Mouse (Mus musculus) left cerebral cortex, adult 9 months (tissue): ENCODE results near the gene Abcg4.
"Not testable (repeated sequence)": the region's sequence is repeated elsewhere in the genome, so short reads cannot be mapped to it uniquely, and the experiment has no call there.

ENCODE experiments used
- DNase-seq, 2 experiments: peaks; one replicate each; pipeline ENCODE4 v3.0.0; 2022; ENCODE audit warnings: low spot score in 2 of 2

Gene Abcg4

DNA sequence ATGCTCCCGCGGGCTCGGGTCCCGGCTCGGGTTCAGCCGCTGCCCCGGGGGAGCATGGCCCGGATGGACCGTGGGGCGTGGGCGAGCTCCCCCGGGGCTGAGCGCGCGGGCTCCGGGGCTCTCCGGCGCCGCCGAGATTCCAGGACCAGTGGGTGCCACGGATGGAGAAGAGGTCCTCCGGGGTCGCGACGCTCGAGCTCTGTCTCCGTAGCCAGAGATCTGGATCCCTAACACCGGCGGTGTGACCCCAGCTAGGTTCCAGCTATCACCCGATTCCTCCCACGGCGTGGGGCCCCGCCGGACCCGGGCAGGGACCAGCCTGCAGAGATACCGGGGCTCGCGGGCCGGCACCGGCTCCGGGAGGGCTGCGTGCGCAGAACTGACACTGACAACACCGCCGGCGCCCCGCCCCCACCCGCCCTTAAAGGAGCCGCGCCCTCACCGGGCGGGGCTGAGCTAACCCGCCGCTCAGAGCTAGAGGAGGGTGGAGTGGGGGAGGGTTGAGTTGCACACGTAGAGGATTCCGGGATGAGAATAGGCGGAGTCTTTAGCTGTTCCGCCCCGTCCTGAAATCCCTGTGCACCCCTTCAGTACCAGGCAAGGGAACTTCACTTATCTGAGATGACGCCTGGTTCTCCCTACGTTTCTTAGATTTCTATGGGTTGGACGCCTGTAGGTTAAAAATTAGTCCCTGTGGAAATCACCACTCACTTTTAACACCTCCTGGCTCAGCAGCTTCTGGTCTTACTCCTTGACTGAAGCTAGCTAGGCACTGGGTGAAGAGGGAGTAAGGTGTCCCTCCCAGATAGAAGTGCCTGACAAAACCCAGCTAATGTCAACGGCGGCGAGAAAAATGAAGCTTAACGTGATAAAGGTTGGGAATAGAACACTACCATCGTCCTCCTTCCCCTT is 31.7 kb upstream of the Abcg4 start, which contains the start of gene C2cd2l:
C2cd2l (minus strand) TSS at position 399 of the 912 bp plus-strand sequence.
- peak; percentile 91 to 94 for DNase-seq

DNA sequence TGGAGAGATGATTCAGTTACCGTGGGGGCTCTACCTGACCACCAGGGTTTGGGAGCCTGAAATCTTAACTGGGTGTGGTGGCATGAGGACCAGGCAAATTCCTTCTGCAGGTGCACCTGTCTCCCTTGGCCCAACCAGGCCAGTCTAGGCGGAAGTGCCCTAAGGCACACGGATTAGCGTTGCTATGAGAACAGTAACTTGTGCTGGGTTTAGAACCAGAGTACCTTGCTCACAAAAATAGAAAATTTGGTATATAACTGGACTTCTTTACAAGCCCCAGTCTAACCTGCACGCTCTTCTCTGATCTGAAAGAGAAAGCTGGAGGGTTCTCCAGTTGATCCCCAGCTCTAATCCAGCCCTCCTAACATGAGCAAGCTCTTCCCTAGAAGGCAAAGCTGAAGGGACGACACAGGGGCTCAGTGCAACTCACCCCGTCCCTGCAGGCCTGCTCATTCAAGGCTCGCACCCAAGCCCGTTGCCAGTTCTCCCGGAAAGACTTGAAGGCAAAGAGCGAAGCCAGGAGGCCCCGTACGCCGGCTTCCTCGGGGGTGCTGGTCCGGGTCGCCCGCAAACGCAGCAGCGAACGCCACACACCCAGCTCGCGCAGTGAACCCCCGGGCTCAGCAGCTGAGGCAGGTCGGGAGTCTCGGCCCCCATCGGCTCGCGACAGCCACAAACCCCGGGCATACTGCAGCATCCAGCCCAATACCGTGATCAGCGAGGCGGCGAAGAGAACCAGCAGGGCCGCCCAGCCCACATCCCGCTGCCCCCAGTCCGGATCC is 30.9 kb upstream of the Abcg4 start:
- no peak for DNase-seq

DNA sequence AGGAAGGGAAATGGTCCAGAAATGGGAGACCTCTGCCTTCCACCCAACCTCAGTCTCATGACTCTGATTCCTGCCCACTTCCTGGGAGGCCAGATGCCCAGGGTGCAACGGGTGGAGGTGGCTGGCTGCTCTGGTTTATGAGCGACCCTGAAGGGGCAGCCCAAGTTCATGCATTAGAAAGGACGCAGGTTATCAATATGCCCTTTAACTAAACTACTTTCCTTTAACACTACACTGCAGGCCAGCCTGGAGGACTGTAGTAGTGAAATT is 30.3 kb upstream of the Abcg4 start:
- no peak for DNase-seq

DNA sequence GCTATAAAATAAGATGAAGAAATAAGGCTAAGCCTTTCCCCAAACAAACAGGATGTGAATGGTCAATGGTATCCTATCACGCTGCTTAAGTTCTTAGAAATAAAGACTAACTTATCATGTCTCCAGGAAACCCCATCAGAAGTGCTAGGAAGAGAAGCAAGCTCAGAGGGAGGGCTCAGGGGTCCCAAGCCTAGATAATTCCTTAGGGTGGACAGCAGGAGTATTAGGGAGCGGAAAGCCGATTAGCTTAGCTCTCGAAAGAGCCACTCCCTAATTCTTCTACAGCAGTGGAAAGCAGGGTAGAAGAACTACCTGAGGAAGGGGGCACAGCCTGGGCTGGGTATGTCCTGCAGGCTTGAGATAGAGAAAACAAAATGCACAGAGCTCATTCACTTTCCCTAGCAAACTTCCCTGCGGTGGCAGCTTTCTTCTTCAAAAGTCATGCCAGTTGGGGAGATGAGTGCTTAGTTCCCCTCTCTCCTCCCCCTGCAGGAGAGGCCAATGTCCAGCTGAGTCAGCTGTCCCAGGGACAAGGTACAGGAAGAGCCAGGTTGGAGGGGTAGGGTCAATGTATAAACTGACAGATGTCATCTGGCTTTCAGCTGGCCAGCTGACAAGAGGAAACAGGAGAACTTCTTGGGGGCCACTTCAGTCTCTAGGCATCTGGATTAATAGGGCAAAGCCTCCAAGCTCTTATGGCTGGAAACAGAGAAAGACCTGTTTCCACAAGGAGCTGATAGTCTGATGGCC is 29.8 kb upstream of the Abcg4 start:
- DNase-seq = no peak

DNA sequence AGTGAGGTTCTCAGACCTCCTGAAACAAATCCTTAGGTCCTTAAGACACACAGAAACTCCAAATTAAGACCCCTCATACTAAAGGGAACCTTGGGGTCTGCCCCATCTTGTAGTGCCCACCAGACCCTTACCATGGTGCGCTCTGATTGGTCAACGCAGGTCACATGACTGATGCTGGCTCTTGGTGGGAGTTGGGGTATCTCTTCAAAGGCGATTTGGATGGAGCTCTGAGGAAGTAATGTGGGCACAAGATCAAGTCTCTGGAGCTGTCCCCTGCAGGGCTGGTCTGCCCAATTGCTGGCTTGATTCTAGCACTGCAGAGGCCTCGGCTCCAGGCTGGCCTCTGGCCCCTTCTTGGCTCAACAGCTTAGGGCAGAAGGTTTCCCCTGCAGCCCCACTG is 29.0 kb upstream of the Abcg4 start:
- no peak for DNase-seq

DNA sequence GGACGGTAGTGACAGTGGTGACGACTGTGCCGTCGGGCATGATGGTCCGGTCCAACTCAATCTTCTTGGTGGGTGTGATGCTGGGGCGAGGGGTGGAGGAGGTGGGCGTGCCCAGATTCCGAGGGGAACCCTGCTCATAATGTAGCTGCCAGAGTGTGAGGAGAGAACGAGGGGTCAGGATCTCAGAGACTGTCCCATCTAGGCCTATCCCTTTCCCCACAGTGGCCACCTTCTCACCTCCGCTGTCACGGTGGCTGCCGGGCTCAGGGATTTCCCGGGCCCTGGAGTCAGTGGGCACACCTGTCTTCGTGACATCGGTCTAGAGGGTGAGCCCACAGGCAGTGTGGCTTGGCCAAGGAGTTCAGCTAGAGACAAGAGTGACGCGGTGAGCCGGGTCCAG is 26.5 kb upstream of the Abcg4 start:
- DNase-seq = no peak

DNA sequence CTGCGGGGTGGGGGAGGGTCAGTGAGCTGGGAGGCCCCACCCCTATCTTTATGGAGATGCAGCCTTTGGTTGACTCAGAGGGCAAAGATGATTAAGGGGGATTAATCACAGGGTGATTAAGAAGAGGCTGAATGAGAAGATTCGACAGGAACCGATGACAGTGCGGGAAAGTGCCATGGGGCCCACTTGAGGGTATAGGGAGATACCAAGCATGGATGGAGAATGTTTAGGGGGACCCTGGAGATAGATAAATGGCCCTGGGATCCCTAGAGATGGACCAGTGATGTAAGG is 25.8 kb upstream of the Abcg4 start:
- no peak for DNase-seq

DNA sequence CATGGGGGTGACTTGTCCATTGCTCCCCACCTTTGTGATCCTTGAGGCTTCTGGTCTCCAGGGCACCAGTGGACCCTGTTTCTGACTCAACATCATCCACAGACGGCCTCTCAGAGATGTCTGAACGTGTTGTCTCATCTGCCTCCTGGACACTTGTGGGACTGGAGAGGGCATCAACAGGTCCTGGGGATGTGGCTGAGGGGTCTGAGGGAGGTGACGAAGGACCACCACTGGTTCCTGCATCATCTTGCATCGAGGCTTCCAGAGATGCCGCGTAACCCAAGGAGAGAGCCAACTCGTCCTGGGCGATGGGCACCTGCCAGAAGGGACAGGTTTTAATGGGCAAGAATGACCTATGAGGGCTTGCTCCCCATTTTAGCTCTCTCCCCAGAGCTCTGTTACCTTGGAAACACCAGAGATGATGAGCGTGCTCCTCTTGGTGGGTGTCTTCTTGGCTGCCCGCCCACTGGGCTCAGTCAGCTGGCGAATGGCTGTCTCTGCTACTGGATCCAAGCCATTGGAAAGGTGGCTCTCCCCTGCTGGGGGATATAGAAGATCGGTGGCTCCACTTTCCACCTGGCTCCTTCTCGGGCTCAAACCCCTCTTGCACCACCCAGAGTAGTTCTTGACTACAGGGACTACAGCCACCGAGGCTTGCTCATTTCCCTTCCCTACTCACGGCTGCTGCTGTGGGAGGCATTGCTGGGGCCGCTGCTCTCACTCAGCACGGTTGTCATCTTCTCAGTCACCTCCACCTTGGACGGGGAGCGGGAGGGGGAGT is 25.3 kb upstream of the Abcg4 start:
- peak; percentile 55 to 84 for DNase-seq

DNA sequence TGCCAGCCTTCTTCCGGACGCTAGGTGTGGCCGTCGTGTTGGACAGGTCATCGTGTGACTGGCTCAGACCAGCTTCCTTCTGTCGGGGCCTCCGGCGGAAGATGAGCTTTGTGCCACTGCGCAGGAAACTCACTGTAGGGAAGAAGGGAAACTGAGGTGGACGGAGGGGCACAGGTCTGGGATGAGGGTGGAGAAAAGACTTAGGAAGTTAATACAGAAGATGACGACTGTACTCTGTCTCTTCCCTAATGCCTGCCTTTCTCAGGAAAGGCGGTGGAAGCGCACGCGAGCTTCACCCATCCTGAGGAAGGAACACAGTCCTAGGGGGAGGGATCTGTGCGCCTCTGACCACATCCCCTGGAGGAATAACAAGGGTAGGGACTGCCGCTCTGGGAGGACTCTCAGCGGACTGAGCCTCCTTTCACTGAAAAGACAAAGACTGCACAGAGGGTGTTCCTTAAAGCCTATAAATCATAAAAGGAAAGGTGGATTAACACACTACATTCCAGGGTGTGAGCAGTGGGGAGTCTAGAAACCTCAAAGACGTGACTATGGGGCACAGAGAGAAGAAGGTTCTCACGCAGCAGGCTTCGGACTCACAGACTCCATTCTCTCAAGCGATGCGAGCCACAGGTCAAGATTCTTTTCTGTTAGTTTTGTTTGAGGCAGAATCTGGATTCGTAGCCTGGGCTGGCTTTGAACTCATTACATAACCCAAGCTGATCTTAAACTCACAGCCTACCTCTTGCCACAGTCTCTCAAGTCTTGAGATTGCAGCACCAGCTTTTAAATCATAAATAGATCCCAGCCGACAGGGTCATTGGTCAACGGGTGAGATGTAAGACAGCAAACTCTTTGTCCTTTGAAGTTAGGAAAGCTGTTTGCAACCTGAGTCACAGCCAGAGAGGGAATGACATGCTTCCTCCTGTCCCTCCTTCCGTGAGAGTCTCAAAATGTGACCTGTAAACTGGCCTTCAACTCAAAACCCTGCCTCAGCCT is 23.0 kb upstream of the Abcg4 start:
- DNase-seq = no peak

DNA sequence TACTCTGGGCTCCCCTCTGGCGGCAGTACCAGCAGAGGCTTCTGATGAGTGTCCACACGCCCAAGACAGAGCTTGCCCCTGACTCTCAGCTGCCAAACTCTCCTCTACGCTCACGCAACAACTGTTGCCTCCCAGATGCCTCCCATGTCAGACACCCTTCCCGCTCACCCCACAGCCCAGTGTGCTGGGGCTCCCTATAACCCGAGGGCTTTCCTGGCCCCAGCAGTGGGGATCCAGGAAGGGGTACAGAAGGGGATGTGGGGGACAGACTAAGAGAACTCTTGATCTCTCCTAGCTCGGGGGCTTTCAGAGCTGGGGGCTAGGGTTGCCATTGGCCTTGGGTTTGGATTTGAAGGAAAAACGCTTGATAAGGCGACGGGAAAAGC is 22.3 kb upstream of the Abcg4 start:
- no peak for DNase-seq

DNA sequence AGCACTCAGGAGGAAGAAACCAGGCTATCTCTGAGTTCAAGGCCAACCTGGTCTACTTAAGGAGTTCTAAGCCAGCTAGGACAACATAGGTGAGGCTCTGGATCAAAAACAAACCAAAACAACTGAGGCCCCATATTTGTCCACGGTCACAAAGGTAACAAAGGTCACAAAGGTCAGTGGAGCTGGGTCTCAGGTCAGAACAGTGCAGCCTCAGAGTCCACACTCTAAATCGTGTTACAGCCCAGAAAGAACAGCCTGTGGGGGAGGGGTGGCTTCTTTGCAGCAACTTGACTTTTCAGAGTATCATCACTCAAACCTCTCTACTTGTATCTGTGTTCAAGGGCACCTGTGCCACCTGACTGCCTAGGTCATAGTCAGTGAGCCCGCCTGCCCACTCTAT is 21.3 kb upstream of the Abcg4 start:
- DNase-seq = no peak

DNA sequence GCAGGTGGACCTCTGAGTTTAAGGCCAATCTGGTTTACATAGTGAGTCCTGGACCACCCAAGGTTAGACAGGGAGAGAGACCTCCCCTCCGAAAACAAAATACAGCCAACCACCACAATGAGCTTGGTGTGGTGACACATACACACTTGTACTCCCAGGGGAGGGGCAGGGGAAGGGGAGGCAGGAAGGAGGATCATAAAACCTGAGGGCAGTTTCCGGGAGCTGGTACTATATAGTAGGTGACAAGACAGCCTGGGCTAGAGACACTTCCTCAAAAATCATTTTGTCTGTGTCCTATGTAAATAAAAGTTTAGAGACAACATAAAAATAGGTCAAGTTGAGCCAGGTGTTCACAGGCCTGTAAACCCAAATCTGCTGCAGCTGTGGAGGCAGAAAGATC is 18.8 kb upstream of the Abcg4 start:
- no peak for DNase-seq

DNA sequence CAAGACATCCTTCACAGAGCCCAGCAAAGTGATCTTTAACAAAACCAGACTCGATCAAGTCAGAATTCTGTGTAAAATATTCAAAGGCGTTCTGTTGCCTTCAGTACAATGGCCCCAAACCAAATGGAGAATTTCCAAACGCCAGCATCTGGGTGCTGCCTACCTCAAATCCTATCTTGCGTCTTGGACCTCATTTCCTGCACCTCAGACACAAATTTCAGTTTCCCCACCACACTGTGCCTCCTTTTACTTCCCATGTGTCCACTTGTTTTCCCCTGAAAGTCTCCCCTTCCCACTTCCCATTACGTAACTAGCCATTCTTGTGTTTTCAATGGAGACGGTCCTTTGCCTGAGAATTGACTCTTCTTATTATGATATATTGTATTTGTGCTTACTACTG is 18.1 kb upstream of the Abcg4 start:
- no peak for DNase-seq

DNA sequence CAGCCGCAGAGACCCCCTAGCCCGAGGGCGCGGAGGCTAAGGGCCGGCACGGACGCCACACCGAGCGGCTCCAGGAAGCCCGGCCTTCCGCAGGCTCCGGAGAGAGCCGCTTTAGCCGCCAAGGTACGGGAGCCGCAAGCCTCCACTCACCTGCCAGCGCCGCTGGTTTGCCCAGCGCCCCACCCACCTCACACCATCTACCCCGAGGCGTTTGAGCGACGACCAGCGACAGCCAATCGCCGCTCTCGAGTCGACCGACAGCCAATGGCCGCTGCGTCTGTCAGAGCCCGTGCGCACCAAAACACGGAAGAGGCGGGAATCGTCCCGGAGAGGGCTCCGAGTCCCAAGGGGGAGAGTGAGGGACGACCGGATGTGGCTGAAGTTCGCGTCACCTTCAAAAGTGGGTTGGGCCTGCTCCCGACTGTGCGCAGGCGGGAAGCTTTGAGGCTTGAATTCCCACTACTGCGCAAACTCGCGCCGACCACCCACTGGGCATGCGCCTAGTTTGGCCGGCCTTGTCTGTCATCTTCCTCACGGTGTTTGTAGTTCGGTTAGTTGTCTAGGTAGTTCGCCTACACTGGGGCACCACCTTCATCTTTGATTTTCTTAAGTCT is 17.2 kb upstream of the Abcg4 start, which contains the start of gene Hinfp:
Hinfp (minus strand) TSS at position 206 of the 614 bp plus-strand sequence.
- peak; percentile 98 to 99 for DNase-seq

DNA sequence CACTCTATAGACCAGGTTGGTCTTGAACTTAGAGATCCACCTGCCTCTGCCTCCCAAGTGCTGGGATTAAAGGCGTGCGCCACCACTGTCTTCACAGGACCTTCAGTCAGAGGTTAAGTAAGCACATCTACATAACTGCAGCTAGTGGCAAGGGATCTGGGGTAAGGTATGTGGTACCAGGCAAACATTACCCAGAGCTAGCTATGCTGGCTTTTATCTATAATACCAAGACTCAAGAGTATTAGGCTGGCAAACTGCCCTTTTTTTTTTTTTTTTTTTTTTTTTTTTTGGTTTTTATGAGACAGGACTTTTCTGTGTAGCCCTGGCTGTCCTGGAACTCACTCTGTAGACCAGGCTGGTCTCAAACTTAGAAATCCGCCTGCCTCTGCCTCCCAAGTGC is 11.6 kb upstream of the Abcg4 start:
- not testable (repeated sequence) for DNase-seq

DNA sequence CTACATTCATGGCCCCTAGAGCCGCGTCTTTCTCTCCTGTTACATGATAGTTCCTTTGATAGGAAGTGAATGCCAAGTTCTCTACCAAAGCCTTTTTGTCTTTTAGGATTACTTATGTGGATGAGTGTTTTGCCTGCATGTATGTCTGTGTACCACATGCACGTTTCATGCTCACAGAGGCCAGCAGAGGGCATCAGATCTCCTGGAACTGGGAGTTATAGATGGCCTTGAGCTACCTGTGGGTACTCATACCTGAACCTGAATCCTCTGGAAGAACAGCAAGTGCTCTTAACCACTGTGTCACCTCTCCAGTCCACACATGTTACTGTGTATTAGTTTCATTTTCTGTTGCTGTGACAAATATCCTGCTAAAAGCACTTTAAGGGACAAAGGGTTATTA is 4.1 kb upstream of the Abcg4 start:
- no peak for DNase-seq

DNA sequence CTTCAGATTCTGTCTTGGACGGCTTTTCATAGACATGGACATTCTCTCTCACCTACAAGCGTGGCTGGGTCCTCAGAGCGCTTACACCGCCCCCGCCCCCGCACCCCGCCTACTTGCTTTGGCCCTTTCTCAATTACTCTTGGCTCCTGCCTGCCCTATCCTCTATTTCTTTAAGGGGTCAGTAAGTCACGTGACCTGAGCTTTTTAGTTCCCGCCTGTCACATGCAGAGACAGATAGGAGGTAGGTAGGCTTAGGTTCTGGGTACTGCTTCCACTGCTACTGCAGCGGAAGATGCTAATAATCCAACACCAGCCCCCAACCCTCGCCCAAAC is 510 bp upstream of the Abcg4 start:
- DNase-seq = no peak

DNA sequence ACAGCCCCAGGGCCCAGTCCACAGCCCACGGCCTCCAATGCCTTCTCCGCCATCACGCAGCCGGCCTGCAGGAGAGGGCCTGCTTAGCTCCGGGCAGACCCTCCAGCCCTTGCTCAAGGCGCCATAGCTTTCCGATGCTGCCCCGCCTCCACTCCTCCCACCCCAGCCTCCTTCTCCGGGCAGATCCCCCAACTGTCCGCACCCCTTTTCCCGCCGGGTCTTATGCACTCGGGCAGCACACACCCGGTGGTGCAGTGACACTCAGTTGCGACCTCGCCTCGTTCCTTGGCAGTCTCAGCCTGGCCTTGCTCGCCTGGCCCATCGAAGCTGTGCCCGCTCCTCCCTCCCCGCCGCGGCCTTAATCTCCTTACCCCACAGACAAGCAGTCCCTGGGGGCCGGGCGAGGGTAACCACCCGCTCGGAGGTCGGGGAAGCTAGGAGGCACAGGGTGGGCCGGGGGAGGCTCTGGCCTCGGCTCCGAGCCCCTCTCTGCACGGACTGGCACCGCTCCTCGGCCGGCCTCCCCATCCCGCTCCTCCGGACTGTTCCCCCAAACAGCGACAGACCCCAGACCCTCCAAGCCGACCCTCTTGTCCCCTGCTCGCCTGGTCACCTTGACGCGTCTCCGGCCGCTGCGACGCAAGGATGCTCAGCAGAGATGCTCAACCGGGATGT is 877 bp downstream of the Abcg4 start:
- DNase-seq = no peak

DNA sequence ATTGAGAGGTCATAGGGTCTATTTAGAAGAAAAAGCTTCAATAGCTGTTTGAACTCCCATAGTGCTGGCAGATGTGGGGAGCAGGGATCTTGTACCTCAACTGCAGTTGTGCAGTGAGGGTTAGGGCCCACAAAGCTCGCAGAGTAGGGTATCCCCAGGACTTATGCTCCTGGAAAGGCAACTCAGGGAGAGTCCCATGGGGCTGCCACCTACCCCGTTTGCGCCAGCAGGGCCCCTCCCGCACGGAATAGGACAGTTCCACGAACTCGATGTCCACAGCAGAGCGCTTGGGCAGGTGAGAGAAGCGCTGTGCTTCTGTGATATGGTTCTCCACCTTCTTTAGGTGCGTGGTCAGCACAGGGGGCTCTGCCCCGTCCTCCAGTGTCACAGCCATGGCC is 1.4 kb downstream of the Abcg4 start:
- DNase-seq = no peak
